ENCODE assay signal across 18 mouse cellular contexts in genomic region chr9:30400771-30401170, GRCm38 (mm10).
"Had no signal": no experiment of that assay in that cellular context is flagged by ENCODE, and none has a peak within 500 bp of the region (broad histone marks: within the 10 kb centered on the region; RNA-seq: fewer than 3 reads in every experiment).

No protein-coding gene starts in this region.

- H3K27ac ChIP-seq: kidney, embryonic 15.5 days; liver, embryonic 13.5 days; midbrain, embryonic 12.5 days; neural tube, embryonic 12.5 days; neural tube, embryonic 15.5 days; stomach, postnatal 0 days had no signal

- DNase-seq: kidney, adult 8-10 months; kidney, postnatal 14 days; kidney, postnatal 4 days; liver, embryonic 13.5 days; lung, adult 2 months; lung, postnatal 14 days; lung, postnatal 4 days; right cerebral cortex, adult 18-20 months; right cerebral cortex, postnatal 14 days; right cerebral cortex, postnatal 4 days; thymus, adult 2 months; thymus, postnatal 14 days; thymus, postnatal 4 days had no signal

- H3K4me2 ChIP-seq: kidney, embryonic 15.5 days; liver, embryonic 13.5 days; midbrain, embryonic 12.5 days; neural tube, embryonic 12.5 days; neural tube, embryonic 15.5 days had no signal

- H3K27me3 ChIP-seq: kidney, embryonic 15.5 days; liver, embryonic 13.5 days; midbrain, embryonic 12.5 days; neural tube, embryonic 12.5 days; neural tube, embryonic 15.5 days had no signal

- H3K9ac ChIP-seq: kidney, embryonic 15.5 days; liver, embryonic 13.5 days; midbrain, embryonic 12.5 days; neural tube, embryonic 12.5 days; neural tube, embryonic 15.5 days had no signal

- H3K4me3 ChIP-seq: kidney, embryonic 15.5 days; liver, embryonic 13.5 days; midbrain, embryonic 12.5 days; neural tube, embryonic 12.5 days; neural tube, embryonic 15.5 days had no signal

- H3K36me3 ChIP-seq: kidney, embryonic 15.5 days; liver, embryonic 13.5 days; midbrain, embryonic 12.5 days; neural tube, embryonic 12.5 days; neural tube, embryonic 15.5 days had no signal

- H3K9me3 ChIP-seq: kidney, embryonic 15.5 days; liver, embryonic 13.5 days; midbrain, embryonic 12.5 days; neural tube, embryonic 12.5 days; neural tube, embryonic 15.5 days had no signal

- H3K4me1 ChIP-seq: kidney, embryonic 15.5 days; liver, embryonic 13.5 days; midbrain, embryonic 12.5 days; neural tube, embryonic 12.5 days; neural tube, embryonic 15.5 days had no signal
